Mouse (Mus musculus) cortical plate, adult 2 months (tissue): ENCODE results near the gene Rab8b.

Experiments
- CTCF ChIP-seq: fragments of 200-500 bp; IDR thresholded peaks from 2 replicates; pipeline ENCODE4 v1.5.1; 2011; ENCODE audit warnings: mild to moderate bottlenecking, control low read depth, low read length; ENCODE audit not compliant: insufficient read depth; ENCODE audit errors: extremely low read depth
- POLR2A ChIP-seq: fragments of 200-500 bp; IDR thresholded peaks from 2 replicates; pipeline ENCODE4 v1.6.1; 2011; ENCODE audit warnings: mild to moderate bottlenecking, low read length, control low read depth; ENCODE audit not compliant: insufficient read depth; ENCODE audit errors: extremely low read depth

DNA sequence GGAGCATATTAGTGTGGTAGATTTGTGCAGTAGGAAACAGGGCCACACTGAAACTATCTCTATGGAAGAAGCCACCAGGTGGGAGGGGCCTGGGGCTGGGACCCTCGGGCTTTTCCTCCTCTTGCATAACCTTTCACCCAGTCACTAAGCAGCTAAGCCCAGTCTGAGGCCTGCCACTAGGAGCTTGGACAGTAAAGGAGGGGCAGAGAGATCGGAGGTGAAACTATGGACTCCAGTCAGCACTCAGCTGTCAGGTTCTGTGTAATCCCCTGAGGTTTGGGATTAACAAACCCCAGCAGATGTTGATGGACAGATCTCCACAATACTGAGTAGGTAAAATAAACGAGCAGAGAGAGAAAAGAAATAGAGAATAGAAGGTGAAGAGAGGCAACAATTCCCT is 33.1 kb downstream of the Rab8b start:
- no peak for TF ChIP-seq CTCF
- TF ChIP-seq POLR2A = no peak
